Mouse (Mus musculus): Measurements from ENCODE around the gene Ugt1a7c.

GRCm38 (mm10) chr1:88205294-88205922 is 110.5 kb downstream of the Ugt1a7c start, which contains the start of gene Dnajb3:
- TF ChIP-seq POLR2A (IDR thresholded peaks at IDR 0.05; ENCODE audit: borderline replicate concordance, control insufficient read depth, low read depth, low read length) (peak; percentile 92; the same call in 1 of the 2 replicates), CTCF (IDR thresholded peaks at IDR 0.05; ENCODE audit: control insufficient read depth, insufficient read depth, low read length) (no peak)
